Mouse (Mus musculus): ENCODE measurements around the gene Fsd1l.

Fsd1l gene

DNA sequence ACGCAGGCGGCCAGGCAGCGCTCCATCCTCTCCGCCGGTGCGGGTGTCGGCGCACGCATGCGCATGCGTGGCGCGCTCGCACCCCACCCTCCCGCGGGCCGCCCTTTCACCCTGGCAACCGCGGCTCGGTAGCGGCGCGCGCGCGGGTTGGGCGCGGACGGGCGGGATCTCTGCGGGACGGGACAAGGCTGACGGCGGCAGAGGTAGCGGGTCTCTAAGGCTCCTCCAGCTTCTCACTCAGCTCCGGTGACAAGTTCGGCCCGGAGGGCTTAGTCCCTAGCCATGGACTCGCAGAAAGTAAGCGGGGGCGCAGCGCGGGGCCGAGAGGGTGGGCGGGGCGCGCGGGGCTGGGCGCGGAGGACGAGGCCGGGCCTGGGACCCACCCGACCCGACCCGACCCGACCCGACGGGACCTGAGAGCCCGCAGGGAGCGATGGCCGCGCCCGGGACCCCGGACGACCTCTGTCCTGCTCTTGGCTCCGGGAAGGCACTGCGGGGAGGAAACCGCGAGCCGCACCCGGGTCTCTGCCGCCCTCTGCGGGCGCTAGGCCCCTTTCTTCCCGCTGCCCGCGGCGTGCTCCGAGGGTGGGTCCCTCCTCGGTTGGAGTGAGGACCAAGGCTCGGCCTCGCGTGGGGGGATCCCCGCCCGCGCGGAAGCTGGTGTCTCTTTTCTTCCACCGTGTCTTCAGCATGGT lies at the start of gene Fsd1l:
TSS of gene Fsd1l (plus strand) at position 156 of the 695 bp plus-strand sequence.
- peak; percentile 58 to 85 for DNase-seq (ENCODE audit: low spot score in 2 of 2)

DNA sequence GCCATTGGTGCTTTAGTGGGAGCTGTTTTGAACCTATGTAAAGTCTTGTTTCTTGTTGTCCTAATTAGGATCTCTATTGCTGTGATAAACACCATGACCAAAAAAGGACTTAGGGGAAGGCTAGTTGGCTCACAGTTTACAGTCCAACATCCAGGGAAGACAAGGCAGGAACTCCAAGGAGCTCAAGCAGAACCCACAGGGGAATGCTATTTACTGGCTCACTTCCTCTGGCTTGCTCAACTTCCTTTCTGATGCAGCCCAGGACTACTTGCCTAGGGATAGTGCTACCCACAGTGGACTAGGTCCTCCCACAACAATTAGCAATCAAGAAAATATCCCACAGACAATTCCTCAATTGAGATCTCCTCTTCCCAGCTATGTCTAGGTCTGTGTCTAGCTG lies 43.6 kb upstream of the Fsd1l start:
- no peak for DNase-seq (ENCODE audit: low spot score in 2 of 2)

DNA sequence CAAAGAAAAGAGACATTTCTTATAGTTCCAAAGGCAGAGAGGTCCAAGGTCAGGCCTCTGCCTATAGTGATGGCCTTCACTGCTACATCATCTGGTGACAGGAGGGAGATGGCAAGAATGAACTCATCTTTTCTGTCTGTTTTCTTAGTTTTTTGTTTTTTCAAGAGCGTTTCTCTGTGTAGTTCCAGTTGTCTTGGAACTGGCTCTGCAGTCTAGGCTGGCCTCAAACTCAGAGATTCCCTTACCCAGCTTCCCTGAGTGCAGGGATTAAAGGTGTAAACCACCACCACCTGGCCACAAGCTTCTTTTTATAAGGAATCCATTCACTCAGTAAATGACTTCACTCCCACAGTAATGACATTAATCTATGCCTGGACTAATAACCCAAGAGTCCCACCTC lies 42.3 kb upstream of the Fsd1l start:
- DNase-seq (ENCODE audit: low spot score in 2 of 2), result no peak

DNA sequence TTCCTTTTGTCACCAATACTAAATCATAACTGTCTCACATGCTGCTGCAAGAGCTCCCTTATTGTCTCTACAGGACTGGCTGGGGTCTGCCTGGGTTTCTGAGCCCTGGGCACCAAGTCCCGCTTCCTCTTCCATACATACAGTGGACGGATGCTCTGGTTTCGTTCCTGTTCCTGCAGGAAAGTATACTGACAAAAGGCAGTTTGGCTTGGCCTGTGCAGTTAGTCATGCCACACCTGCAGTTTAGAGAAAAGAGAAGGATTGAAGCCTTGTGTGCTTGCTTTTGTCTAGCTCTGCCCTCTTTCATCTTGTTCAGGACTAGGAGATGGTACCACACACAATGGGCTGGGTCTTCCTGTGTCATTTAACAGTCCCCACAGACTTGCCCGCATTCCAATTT lies 41.8 kb upstream of the Fsd1l start:
- DNase-seq (ENCODE audit: low spot score in 2 of 2), result no peak

DNA sequence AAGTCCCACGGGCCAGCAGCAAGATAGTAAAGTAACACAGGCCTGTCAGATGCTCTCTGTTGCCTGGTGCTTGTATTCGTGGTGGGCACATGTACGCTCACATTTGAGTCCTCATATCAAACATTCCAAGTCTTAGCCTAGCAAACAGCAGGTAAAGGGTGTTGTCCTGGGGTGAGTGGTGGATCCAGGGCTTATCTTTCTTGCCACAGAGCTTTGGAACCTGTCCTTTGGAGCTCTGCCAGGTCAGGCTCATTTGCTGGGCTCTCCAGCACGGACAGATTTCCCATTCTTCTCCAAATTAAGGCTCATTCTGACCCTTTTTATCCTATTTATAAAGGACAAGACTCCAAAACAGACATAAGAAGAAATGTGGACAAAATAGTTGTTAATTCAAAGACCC lies 41.1 kb upstream of the Fsd1l start:
- DNase-seq (ENCODE audit: low spot score in 2 of 2), result no peak

DNA sequence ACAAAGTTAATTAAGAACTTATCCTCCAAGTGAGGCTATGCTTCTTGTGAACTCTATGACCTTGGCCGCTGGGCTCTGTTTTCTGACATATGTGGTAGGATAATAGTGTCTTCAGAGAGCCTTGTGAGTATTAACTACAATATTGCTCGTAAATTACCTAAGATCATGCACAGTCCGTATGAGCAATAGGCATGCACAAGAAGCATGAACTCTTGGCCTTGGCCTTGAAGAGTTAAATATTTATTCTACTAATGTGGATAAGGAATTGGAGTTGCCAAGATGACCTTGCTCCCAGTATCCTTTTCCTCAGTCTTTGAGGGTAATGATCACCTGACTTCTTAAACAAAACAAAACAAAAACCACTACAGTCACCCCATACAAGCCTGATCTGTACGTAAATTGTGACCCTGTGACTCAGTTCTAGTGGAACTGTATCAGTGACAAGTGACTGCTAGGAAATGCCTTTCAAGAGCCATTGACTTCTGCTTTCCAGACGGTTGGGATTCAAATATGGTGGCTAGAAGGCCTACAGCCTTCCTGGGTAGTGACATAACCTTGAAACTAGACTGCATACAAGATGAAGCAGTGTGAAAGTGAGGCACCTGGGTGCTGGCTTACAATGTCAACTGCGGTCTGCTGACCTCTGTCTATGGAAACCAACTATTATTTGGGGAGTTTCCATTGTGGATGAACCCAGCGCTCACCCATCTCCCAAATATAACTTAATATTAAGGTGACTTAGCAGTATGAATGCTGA lies 40.4 kb upstream of the Fsd1l start:
- DNase-seq (ENCODE audit: low spot score in 2 of 2), result no peak

DNA sequence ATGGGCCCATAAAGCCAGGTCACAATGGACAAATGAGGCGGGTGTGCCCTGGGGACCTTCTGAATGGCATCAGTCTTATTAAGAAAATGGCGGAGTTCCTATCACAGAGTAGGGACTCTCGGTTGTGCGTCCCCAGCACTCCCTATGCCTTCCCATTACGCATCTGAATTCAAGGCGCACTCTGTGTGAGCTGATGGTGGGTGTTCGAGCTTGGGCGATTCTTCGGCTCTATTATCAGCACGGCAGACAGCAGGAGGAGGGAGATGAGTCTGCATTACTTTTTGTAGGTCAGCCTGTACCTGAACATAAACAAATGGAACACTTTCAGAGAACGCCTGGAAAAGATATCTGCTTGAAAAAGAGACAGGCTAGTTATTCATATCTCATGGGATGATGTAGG lies 39.7 kb upstream of the Fsd1l start:
- no peak for DNase-seq (ENCODE audit: low spot score in 2 of 2)

DNA sequence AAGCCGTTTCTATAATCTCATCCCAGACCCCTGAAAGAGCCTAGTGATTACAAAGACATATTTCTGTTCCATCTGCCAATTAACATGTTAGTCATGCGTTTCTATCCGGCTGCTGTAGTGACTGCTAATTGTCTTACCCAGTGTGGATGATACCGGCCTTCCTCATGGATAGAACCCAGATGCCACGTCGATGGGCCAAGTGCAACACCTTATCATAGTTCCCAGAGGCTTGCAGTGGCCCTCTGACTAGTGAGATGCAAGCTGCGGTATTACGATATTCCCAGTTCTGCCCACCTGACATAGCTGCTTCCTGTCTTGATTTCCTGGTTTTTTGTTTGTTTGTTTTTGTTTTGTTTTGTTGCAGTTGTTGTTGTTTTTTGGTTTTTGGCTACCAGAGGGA lies 39.3 kb upstream of the Fsd1l start:
- DNase-seq (ENCODE audit: low spot score in 2 of 2), result no peak

DNA sequence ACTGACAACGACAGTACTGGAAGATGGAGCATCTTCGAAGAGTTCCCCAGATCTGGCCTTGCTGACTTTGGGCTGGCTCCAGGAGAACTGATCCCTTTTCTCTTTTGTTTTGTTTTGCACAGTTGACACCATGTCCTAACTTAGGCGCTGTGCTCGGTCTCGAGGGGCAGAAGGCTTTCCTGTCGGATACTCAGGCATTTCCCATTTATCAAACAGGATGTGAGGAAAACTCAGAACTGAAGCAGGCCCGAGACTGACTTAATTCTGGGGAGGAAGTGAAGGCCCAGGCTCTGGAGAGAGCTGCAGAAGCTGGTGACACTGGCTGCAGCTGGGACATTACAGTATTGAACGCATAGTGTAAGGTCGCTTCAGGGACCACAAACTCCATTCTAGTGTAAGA lies 38.9 kb upstream of the Fsd1l start:
- DNase-seq (ENCODE audit: low spot score in 2 of 2), result no peak

DNA sequence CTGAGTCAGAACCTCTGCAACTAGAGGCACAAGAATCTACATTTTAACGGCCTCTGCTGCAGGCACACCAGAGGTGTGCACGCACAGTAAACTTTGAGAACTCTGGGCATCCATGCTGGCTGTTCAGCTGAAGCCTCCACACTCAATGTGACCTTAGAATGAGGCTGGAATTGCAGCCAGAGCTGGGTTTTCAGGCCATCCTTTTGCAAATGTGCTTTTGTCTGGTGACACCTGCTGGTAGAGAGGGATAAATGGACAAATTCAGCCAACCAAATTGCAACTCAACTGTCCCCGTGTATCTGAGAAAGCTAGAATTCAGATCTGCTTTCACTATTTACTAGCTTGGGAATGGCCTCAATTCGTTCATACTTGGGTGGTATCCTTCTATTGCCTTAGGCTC lies 37.1 kb upstream of the Fsd1l start:
- peak in 1 of 2 experiments; percentile 62 for DNase-seq (ENCODE audit: low spot score in 2 of 2)

DNA sequence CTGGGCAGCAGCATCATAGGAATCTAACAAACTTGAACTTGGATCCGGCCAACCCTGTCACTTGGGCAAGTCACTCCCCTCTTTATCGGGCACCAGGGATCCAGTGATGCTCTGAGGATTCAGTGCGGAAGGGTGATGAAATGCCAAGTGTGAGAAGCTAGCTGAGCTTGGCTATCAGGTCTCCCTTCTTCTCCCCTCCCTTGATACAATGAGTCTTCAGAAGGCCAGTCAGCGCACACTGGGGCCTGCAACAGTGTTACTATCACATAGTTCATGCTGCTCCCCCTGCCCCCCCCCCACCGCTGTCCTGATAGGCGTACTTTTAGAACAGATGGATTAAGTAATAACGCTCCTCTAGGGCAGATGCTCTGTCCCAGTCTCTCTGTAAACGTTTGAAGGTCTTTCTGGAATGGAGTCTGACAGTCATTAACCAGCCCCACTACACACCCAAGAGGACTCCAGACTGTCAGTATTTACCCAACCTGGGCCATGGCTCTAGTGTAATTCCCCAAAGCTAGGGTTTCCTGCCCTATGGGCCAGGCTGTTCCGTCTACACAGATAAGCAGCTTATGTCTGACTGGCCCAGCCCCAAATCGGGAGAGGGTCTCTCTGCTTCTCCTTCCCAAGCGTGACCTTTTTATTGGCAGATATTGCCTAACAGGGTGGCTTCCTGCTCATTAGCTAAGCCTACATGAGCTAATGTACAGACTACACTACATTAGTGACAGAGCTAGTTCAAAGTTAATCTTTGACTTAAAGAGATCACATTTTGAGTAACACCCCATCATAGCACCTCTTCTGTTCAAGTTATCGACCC lies 35.8 kb upstream of the Fsd1l start:
- no peak for DNase-seq (ENCODE audit: low spot score in 2 of 2)

DNA sequence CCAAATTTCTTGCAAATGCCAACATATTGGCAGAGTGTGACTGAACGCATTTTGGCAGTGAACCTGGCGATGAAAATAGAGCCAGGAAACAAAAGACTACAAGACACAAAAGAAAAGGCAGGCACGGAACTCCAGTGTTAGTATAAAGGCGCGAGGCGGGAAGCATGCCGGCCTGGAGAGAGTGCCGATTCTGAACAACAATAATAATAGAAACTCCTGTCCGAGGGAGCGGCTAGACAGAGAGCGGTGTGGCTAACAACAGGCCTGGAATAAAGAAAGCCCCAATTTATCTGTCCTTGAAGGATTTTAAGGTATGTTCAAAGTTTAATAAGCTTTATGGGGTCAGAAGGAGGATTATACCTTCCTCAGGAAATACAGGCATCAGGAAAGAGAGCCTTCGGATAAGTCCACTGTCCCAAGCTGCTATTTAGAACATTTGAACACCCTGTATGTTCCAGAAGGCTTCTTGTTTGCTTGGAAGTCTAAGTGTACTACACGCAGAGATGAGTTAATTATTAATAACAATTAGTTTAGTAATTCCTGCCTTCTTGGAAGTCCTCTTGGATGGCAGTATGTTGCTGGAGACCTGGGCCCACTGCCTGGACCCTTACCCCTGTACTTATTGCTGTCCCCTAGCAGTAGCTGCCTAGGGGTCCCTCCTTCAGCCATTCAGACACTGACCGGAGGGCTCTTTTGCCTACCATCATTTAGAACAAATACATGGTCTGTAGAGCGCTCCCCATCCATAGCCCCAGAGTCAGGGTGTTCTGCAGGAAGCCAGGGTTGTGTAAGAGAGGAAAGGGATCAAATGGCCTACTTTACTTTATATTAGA lies 35.0 kb upstream of the Fsd1l start:
- no peak for DNase-seq (ENCODE audit: low spot score in 2 of 2)

DNA sequence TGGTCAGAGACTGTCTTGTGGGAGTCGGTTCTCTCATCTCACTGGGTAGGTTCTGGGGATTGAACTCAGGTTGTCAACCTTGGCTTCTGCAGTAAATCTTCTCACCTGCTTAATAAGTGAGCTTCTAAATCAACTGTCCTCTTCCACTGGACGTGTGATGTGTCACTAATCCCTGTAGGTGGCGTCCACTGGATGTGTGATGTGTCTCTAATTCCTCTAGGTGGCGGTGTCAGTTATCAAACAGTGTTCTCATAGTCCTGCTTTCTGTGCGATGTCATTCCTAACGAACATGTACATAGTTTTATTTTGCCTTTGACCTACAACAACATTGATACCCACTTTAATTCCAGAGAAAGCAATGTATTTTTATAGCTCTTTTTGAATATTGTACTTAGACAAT lies 30.8 kb upstream of the Fsd1l start:
- DNase-seq (ENCODE audit: low spot score in 2 of 2), result no peak

DNA sequence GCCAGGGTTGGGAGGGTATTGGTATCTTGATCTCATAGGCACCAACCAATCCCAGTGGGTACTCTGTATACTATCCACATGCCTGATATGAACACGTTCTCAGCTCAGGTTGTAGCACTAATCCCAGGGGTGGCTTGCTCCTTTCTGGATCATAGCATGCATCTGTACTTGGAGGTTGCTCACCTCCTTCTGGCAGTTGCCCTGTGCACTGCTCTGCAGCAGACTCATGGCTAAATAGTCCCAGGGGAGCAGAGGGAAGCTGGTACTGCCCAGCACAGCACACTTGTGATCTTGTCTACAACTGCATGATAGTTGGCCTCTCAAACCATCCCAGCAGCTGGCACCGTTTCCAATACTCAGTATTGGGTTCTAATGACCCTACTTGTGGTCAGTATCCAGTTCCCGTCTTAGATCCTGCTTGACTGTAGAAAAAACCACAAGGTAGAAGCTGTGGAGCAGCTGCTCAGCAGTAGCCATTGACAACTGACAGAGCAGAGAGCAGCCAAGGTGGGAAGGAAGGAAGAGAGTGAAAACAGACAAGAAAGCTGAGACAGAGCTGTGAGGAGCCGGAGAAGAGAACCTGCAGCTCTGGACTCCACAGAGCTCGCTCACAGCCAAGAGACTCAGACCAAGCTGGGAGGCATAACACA lies 16.6 kb upstream of the Fsd1l start:
- no peak for DNase-seq (ENCODE audit: low spot score in 2 of 2)

DNA sequence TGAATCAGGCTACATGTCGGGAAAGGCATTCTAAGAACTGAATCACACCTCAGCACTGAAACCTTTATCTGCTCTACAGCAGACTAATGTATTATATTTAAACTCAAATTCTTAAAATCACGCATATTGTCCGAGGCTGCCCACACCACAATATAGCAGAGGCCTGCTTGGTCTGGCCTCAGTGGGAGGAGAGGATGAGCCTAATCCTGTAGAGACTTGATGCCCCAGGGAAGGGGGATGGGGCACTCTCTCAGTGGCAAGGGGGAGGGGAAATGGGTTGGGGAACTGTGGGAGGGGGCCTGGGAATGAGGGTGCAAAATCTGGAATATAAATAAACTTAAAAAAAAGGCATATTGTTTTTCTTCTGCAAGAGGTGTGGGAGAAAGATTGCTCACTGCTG lies 13.3 kb upstream of the Fsd1l start:
- no peak for DNase-seq (ENCODE audit: low spot score in 2 of 2)

DNA sequence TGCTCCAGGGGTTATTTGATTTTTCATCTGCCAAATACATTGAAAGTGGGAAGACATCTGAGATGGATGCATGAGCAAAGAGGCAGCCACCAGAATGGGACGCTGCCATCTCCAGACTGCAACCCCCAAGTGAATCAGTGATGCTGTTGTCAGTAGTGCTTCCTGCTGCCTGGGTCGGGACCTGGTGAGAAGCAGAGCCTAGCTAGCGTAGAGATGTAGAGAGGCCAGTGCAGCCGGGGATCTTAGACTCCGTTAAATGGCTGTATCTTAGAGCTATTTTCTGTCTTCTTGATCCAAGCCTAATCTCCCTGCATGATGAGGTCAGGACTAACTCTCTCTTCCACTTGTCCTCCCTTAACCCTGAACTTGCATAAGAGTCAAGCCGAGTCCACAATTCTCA lies 11.2 kb upstream of the Fsd1l start:
- no peak for DNase-seq (ENCODE audit: low spot score in 2 of 2)

DNA sequence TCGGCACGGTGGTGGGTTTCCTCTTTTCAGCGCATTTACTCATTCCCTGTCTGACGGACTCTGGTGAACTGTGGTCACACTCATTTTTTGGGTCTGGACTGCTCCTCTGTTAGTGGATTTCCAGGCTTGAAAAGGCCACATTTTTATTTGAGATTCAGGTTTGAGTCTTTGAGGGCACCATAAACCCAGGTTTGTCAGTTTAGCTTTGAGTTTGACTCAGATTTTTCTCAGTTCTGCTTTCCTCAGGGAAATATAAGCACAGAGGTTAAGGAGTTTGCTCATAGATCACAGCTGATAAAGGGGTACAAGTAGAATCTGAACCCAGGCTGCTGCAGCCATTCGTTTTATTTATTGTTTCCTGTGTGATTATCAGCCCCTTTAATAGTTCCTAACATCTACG lies 10.2 kb upstream of the Fsd1l start:
- DNase-seq (ENCODE audit: low spot score in 2 of 2), result no peak

DNA sequence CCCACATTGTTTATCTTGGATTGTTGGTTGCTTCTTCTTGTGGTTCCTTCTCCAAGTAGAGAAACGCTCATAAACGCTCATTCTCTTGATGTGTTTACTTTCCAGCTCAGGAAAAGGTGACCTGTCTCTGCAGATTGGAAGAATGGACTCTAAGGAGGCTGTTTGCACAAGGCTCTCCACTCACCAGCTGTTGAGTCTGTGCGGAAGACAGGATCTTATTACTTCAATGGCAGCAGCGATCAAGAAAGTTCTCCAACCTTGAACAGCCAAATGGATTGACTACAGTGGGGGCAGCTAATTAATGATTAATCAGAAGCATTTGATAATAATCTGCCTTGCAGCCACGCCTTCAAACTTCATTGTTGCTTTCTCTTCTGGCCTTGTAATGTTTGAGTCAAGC lies 9.8 kb upstream of the Fsd1l start:
- DNase-seq (ENCODE audit: low spot score in 2 of 2), result no peak

DNA sequence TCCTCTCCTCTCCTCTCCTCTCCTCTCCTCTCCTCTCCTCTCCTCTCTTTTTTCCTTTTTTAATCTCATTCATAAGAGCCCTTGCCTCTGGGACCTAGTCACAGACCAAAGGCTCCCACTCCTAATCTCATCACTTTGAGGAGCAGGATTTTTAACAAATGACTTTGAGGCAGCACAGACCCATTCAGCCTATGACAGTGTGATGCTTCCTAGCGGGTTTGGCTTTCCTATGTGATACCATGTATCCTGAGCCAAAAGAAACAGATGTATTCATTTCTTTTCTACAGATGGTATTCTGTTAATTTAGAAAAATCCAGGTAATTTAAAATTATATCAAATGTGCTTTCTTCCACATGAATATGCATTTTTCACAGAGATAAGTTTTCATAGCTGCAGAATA lies 7.6 kb upstream of the Fsd1l start:
- DNase-seq (ENCODE audit: low spot score in 2 of 2), result no peak

DNA sequence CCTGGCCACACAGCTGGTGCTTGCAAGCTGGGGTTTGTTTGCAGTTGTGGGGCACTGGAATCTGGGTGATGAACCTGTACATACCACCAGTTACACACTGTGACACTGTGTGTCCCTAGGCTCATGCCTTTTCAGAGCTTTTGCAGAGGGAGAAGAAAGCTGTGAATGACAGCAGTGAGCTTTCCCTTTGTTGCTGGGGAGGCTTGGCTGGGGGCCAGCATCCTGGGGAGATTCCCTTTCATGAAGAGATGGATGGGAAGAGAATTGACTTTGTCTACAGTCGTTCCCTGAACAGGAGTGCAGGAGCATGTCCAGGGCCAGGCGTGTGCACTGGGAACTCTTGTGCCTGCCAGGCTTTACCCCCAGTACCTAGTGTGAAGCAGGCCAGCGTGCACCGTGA lies 6.5 kb upstream of the Fsd1l start:
- DNase-seq (ENCODE audit: low spot score in 2 of 2), result no peak

DNA sequence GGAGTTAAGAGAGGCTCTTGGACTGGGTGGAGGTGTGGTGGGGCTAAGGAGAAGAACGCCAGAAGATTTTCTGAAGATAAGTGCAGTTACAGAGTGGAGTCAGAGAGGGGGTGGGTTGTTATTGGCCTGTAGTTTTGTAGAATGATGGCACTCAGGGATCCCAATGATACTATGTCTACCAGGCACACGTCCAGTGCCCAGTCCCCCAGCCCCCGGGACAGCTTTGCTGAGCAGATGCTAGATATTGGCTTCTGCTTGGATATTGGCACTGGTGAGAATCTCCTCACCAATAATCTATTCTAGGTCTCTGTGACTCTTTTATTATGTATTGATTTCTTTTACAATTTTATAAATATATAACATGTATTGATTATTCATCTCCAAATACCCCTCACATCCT lies 6.0 kb upstream of the Fsd1l start:
- DNase-seq (ENCODE audit: low spot score in 2 of 2), result no peak
